10 mouse cellular contexts compared by ENCODE assay signal in genomic region chr3:131335117-131335547, GRCm38 (mm10). TPM values are rescaled to one million over a fixed set of nuclear protein-coding genes. Genes with fewer than 3 reads are reported as not detected.
A peak's percentile ranks its signal among the peaks of the same experiment; 100 is the strongest.
DNase-seq lines count a peak whose midpoint lies in the region; ATAC-seq lines count a peak whose summit lies in the region.
"Had no signal": no experiment of that assay in that cellular context is flagged by ENCODE, and none has a peak within 500 bp of the region (broad histone marks: within the 10 kb centered on the region; RNA-seq: fewer than 3 reads in every experiment).

No protein-coding gene starts in this region.

- no peak overlapping the region for H3K9ac ChIP-seq in liver, embryonic 11.5 days (ENCODE audit: low read depth, low read length)
- H3K9ac ChIP-seq in intestine, embryonic 15.5 days: no peak overlapping the region
- H3K9ac ChIP-seq in stomach, embryonic 14.5 days (replicated peaks; ENCODE audit: low read depth, low read length): no peak overlapping the region

- H3K27me3 ChIP-seq in liver, embryonic 11.5 days (replicated peaks; ENCODE audit: control insufficient read depth, insufficient read depth, low read length): no peaks in the 10 kb centered on the region
- no peaks in the 10 kb centered on the region for H3K27me3 ChIP-seq in intestine, embryonic 15.5 days (replicated peaks)
- no peaks in the 10 kb centered on the region for H3K27me3 ChIP-seq in stomach, embryonic 14.5 days (ENCODE audit: control insufficient read depth, insufficient read depth, low read length)

- no peaks in the 10 kb centered on the region for H3K9me3 ChIP-seq in liver, embryonic 11.5 days (ENCODE audit: control insufficient read depth, low read length)
- H3K9me3 ChIP-seq in intestine, embryonic 15.5 days: no peaks in the 10 kb centered on the region
- no peaks in the 10 kb centered on the region for H3K9me3 ChIP-seq in stomach, embryonic 14.5 days (ENCODE audit: control insufficient read depth, low read depth, low read length)

- no peak for DNase-seq in liver, embryonic 11.5 days (ENCODE audit: low spot score)
- DNase-seq in liver: no peak
- no peak for DNase-seq in right cerebral cortex, postnatal 10 days (ENCODE audit: low spot score in 2 of 2)
- DNase-seq in left cerebral cortex, postnatal 4 days: no peak
- DNase-seq in embryo, embryonic 9.5 days (ENCODE audit: extremely low spot score): no peak
- DNase-seq: right cerebral cortex, adult 18-20 months had no signal

- 56% methylated on average over 8 of the region's 8 CpGs for WGBS in liver, embryonic 11.5 days
- 53% methylated on average over 8 of the region's 8 CpGs for WGBS in intestine, embryonic 15.5 days
- 56% methylated on average over 8 of the region's 8 CpGs for WGBS in stomach, embryonic 14.5 days

- H3K36me3 ChIP-seq in liver, embryonic 11.5 days (ENCODE audit: control insufficient read depth, insufficient read depth, low read length): no peaks in the 10 kb centered on the region
- no peaks in the 10 kb centered on the region for H3K36me3 ChIP-seq in intestine, embryonic 15.5 days
- H3K36me3 ChIP-seq in stomach, embryonic 14.5 days (ENCODE audit: control insufficient read depth, insufficient read depth, low read length): no peaks in the 10 kb centered on the region

- peaks cover 8% of the 10 kb centered on the region for H3K4me1 ChIP-seq in liver, embryonic 11.5 days (replicated peaks; ENCODE audit: control insufficient read depth, insufficient read depth, low read length)
- peaks cover 15% of the 10 kb centered on the region for H3K4me1 ChIP-seq in intestine, embryonic 15.5 days (replicated peaks)
- H3K4me1 ChIP-seq in stomach, embryonic 14.5 days (ENCODE audit: control insufficient read depth, insufficient read depth, low read length): peaks cover 7% of the 10 kb centered on the region; the same call in 1 of the 2 replicates

- H3K27ac ChIP-seq in liver, embryonic 11.5 days (ENCODE audit: low read depth, low read length): no peak overlapping the region
- H3K27ac ChIP-seq in intestine, embryonic 15.5 days: 0 out of 2 replicates have a peak overlapping the region, but pooled peaks have one; percentile 2
- H3K27ac ChIP-seq in stomach, embryonic 14.5 days (ENCODE audit: low read length): no peak overlapping the region

- H3K4me3 ChIP-seq in liver, embryonic 11.5 days (ENCODE audit: low read depth, low read length): no peak overlapping the region
- no peak overlapping the region for H3K4me3 ChIP-seq in intestine, embryonic 15.5 days (replicated peaks)
- no peak overlapping the region for H3K4me3 ChIP-seq in stomach, embryonic 14.5 days (ENCODE audit: low read depth, low read length)

- intact Hi-C loops in left cerebral cortex, postnatal 4 days (cut with DNase I): no loop called here

- no peak for ATAC-seq in liver, embryonic 11.5 days (replicated peaks; ENCODE audit: low FRiP score)
- peak; percentile 20; the same call in 1 of the 2 replicates for ATAC-seq in common myeloid progenitor, adult 5-6 weeks (replicated peaks; ENCODE audit: low read depth, poor library complexity, severe bottlenecking)
- ATAC-seq in intestine, embryonic 15.5 days: peak; percentile 72
- ATAC-seq in stomach, embryonic 14.5 days (ENCODE audit: insufficient number of reproducible peaks, insufficient read depth, low FRiP score, low read depth): 0 out of 2 replicates have a peak, but pooled peaks have one; percentile 31

- peak overlapping the region; percentile 48; the same call in 1 of the 2 replicates for H3K4me2 ChIP-seq in liver, embryonic 11.5 days
- H3K4me2 ChIP-seq in intestine, embryonic 15.5 days (replicated peaks): peak overlapping the region; percentile 45
- 0 out of 2 replicates have a peak overlapping the region, but pooled peaks have one; percentile 1 for H3K4me2 ChIP-seq in stomach, embryonic 14.5 days (replicated peaks; ENCODE audit: low read depth, low read length)

RNA-seq across cellular contexts. Expression of gene Cyp2u1, which starts 32.1 kb away (rescaled TPM):
- polyA plus RNA-seq in liver, embryonic 11.5 days (2014; fragmentation: Nextera tagmentation; extraction: Ambion mirVana): 0.69 and 0.83 TPM in 2 replicates
- 0.23 and 0.24 TPM in 2 replicates for total RNA-seq in common myeloid progenitor, adult 5-6 weeks (2017)
- polyA plus RNA-seq in intestine, embryonic 15.5 days (2015; fragmentation: Nextera tagmentation; extraction: Ambion mirVana): 6.4 and 7.7 TPM in 2 replicates
- 2.3 and 3.0 TPM in 2 replicates for polyA plus RNA-seq in stomach, embryonic 14.5 days (2014; fragmentation: Nextera tagmentation; extraction: Ambion mirVana)
- 10 to 100 TPM; 13.1 to 14.4 TPM for total RNA-seq in left cerebral cortex, postnatal 4 days (2021)
- total RNA-seq: monocyte, adult 5-6 weeks had no signal
